9 mouse cellular contexts compared by ENCODE assay signal in genomic region chr8:120563348-120563724, GRCm38 (mm10). TPM values are rescaled to one million over a fixed set of nuclear protein-coding genes. Genes with fewer than 3 reads are reported as not detected.
DNase-seq lines count a peak whose midpoint lies in the region; ATAC-seq and TF ChIP-seq lines count a peak whose summit lies in the region.
"Had no signal": no experiment of that assay in that cellular context is flagged by ENCODE, and none has a peak within 500 bp of the region (broad histone marks: within the 10 kb centered on the region; RNA-seq: fewer than 3 reads in every experiment).

No protein-coding gene starts in this region.

- H3K36me3 ChIP-seq in thymus, adult 2 months (ENCODE audit: control insufficient read depth, insufficient read depth, low read length), result peaks cover 61% of the 10 kb centered on the region
- H3K36me3 ChIP-seq in liver, embryonic 12.5 days, result peaks cover 99% of the 10 kb centered on the region

- peak overlapping the region; percentile 22; the same call in 1 of the 2 replicates for H3K9ac ChIP-seq in liver, embryonic 12.5 days

- H3K4me1 ChIP-seq in thymus, adult 2 months (replicated peaks; ENCODE audit: control insufficient read depth, insufficient read depth, low read length), result peaks cover 36% of the 10 kb centered on the region
- H3K4me1 ChIP-seq in liver, embryonic 12.5 days, result peaks cover 74% of the 10 kb centered on the region

- H3K4me2 ChIP-seq in liver, embryonic 12.5 days, result no peak overlapping the region

- TF ChIP-seq CTCF in thymus, adult 2 months (IDR thresholded peaks at IDR 0.05; ENCODE audit: borderline replicate concordance, control insufficient read depth, extremely low read depth, insufficient read depth, low read length, poor library complexity), result no peak

- H3K9me3 ChIP-seq in liver, embryonic 12.5 days (replicated peaks), result no peaks in the 10 kb centered on the region

- H3K27ac ChIP-seq in thymus, adult 2 months (ENCODE audit: control insufficient read depth, insufficient read depth, low read length), result peak overlapping the region; percentile 18; the same call in 1 of the 2 replicates
- peak overlapping the region; percentile 68 for H3K27ac ChIP-seq in liver, embryonic 12.5 days

- 53% methylated on average over 8 of the region's 8 CpGs for WGBS in thymus, adult 2 months
- 41% methylated on average over 8 of the region's 8 CpGs for WGBS in liver, embryonic 12.5 days (ENCODE audit: insufficient replicate concordance)

- DNase-seq in cerebellum, adult 11-12 months, result peak; percentile 46
- DNase-seq in cerebellum, postnatal 36 days, result no peak
- DNase-seq in thymus, adult 2 months, result no peak
- DNase-seq in thymus, postnatal 36 days, result no peak
- DNase-seq in gastrocnemius, postnatal 25 days, result no peak

- ATAC-seq in liver, embryonic 12.5 days, result no peak
- no peak for ATAC-seq in inflammation-experienced regulatory T-cells, adult 6 months
- no peak for ATAC-seq in granulocyte monocyte progenitor cell, adult 5-6 weeks (replicated peaks; ENCODE audit: poor library complexity, severe bottlenecking)

- TF ChIP-seq POLR2A in thymus, adult 2 months (IDR thresholded peaks at IDR 0.05; ENCODE audit: control insufficient read depth, extremely low read depth, insufficient read depth, low read length, poor library complexity), result no peak

- no peak overlapping the region for H3K4me3 ChIP-seq in thymus, adult 2 months (ENCODE audit: control insufficient read depth, insufficient read depth, low read length)
- H3K4me3 ChIP-seq in liver, embryonic 12.5 days, result no peak overlapping the region
- H3K4me3 ChIP-seq: erythroblast, embryonic 14.5 days had no signal

- no peaks in the 10 kb centered on the region for H3K27me3 ChIP-seq in thymus, adult 2 months (ENCODE audit: control insufficient read depth, insufficient read depth, low read length)
- H3K27me3 ChIP-seq in liver, embryonic 12.5 days (replicated peaks), result no peaks in the 10 kb centered on the region

RNA-seq across cellular contexts. Expression of gene Gins2, which starts 25.8 kb away (rescaled TPM):
- polyA plus RNA-seq in thymus, adult 2 months (2012; rRNA removed), result 48.3 and 69.1 TPM in 2 replicates
- polyA plus RNA-seq in liver, embryonic 12.5 days (2016; fragmentation: Nextera tagmentation; extraction: Ambion mirVana), result 77.5 and 81.2 TPM in 2 replicates
- 10 to 100 TPM in 2 of 3 experiments, 1 to 10 TPM in 1; 9.6 to 54.3 (median 13.6) TPM for polyA plus RNA-seq in inflammation-experienced regulatory T-cells, adult 6 months (2017; shearing (Covaris generic))
- total RNA-seq in granulocyte monocyte progenitor cell, adult 5-6 weeks (2014; fragmentation: Nextera tagmentation), result 54.6 and 81.8 TPM in 2 replicates
- 42.4 and 47.6 TPM in 2 replicates for total RNA-seq in granulocyte monocyte progenitor cell, adult 5-6 weeks (2017)
- 1 to 10 TPM; 1.0 to 1.3 TPM for total RNA-seq in gastrocnemius, postnatal 25 days (2021)
